Mouse (Mus musculus): Measurements from ENCODE around the gene Slc41a1. TPM values are rescaled to one million over a fixed set of nuclear protein-coding genes. Genes with fewer than 3 reads are reported as not detected.
A peak's percentile ranks its signal among the peaks of the same experiment; 100 is the strongest.

Gene Slc41a1
- 15.4 and 20.8 TPM in 2 replicates for polyA plus RNA-seq (2015; fragmentation: Nextera tagmentation; extraction: Ambion mirVana)

- Histone ChIP-seq H3K9me3 (ENCODE audit: control insufficient read depth, low read length) (no peaks in the 10 kb centered on the region), H3K9ac (replicated peaks; ENCODE audit: low read depth, low read length) (peak within 1 kb of the TSS; percentile 78), H3K4me1 (replicated peaks; ENCODE audit: control insufficient read depth, insufficient read depth, low read length) (peaks cover 31% of the 10 kb centered on the region), H3K27me3 (replicated peaks; ENCODE audit: control insufficient read depth, insufficient read depth, low read length) (no peaks in the 10 kb centered on the region), H3K4me2 (ENCODE audit: low read length) (peak within 1 kb of the TSS; percentile 87), H3K36me3 (ENCODE audit: control insufficient read depth, insufficient read depth) (no peaks in the 10 kb centered on the region), H3K4me3 (replicated peaks; ENCODE audit: low read length) (peak within 1 kb of the TSS; percentile 72), H3K27ac (ENCODE audit: low read length) (peak within 1 kb of the TSS; percentile 67)
- peak; percentile 58 for ATAC-seq
- WGBS: 2% methylated on average over 25 of the region's 25 CpGs
Measured at GRCm38 (mm10) chr1:131827207-131827786, at the start of gene Slc41a1. Gene Slc41a1 (plus strand): TSS chr1:131827493.

- H3K9ac ChIP-seq (replicated peaks; ENCODE audit: low read depth, low read length): no peak overlapping the region
- H3K4me2 ChIP-seq (ENCODE audit: low read length): no peak overlapping the region
- H3K4me3 ChIP-seq (replicated peaks; ENCODE audit: low read length): no peak overlapping the region
- no peaks in the 10 kb centered on the region for H3K36me3 ChIP-seq (ENCODE audit: control insufficient read depth, insufficient read depth)
- WGBS: 22% methylated on average over 3 of the region's 3 CpGs
- no peaks in the 10 kb centered on the region for H3K9me3 ChIP-seq (ENCODE audit: control insufficient read depth, low read length)
- peak; percentile 65 for ATAC-seq
- H3K4me1 ChIP-seq (replicated peaks; ENCODE audit: control insufficient read depth, insufficient read depth, low read length): peaks cover 8% of the 10 kb centered on the region
- no peaks in the 10 kb centered on the region for H3K27me3 ChIP-seq (replicated peaks; ENCODE audit: control insufficient read depth, insufficient read depth, low read length)
- no peak overlapping the region for H3K27ac ChIP-seq (ENCODE audit: low read length)
Measured at GRCm38 (mm10) chr1:131794591-131794990, 32.7 kb upstream of the Slc41a1 start.

GRCm38 (mm10) chr1:131795171-131795570, 32.1 kb upstream of the Slc41a1 start:
- WGBS: 86% methylated on average over 3 of the region's 3 CpGs
- Histone ChIP-seq H3K27me3 (replicated peaks; ENCODE audit: control insufficient read depth, insufficient read depth, low read length) (no peaks in the 10 kb centered on the region), H3K4me3 (replicated peaks; ENCODE audit: low read length) (no peak overlapping the region), H3K36me3 (ENCODE audit: control insufficient read depth, insufficient read depth) (no peaks in the 10 kb centered on the region), H3K4me1 (replicated peaks; ENCODE audit: control insufficient read depth, insufficient read depth, low read length) (peaks cover 8% of the 10 kb centered on the region), H3K9me3 (ENCODE audit: control insufficient read depth, low read length) (no peaks in the 10 kb centered on the region), H3K4me2 (ENCODE audit: low read length) (no peak overlapping the region), H3K27ac (ENCODE audit: low read length) (no peak overlapping the region), H3K9ac (replicated peaks; ENCODE audit: low read depth, low read length) (no peak overlapping the region)
- ATAC-seq: no peak

GRCm38 (mm10) chr1:131797202-131797909, 29.9 kb upstream of the Slc41a1 start, which contains the start of gene Pm20d1:
Gene Pm20d1 (plus strand): TSS chr1:131797381.
- Histone ChIP-seq H3K4me1 (replicated peaks; ENCODE audit: control insufficient read depth, insufficient read depth, low read length) (peaks cover 8% of the 10 kb centered on the region), H3K9ac (replicated peaks; ENCODE audit: low read depth, low read length) (peak within 1 kb of the TSS; percentile 32; the same call in 1 of the 2 replicates), H3K4me2 (ENCODE audit: low read length) (peak within 1 kb of the TSS; percentile 46), H3K4me3 (replicated peaks; ENCODE audit: low read length) (peak within 1 kb of the TSS; percentile 23), H3K36me3 (ENCODE audit: control insufficient read depth, insufficient read depth) (no peaks in the 10 kb centered on the region), H3K27me3 (replicated peaks; ENCODE audit: control insufficient read depth, insufficient read depth, low read length) (no peaks in the 10 kb centered on the region), H3K27ac (ENCODE audit: low read length) (no peak within 1 kb of the TSS), H3K9me3 (ENCODE audit: control insufficient read depth, low read length) (no peaks in the 10 kb centered on the region)
- 5% methylated on average over 26 of the region's 26 CpGs for WGBS
- no peak for ATAC-seq

DNA sequence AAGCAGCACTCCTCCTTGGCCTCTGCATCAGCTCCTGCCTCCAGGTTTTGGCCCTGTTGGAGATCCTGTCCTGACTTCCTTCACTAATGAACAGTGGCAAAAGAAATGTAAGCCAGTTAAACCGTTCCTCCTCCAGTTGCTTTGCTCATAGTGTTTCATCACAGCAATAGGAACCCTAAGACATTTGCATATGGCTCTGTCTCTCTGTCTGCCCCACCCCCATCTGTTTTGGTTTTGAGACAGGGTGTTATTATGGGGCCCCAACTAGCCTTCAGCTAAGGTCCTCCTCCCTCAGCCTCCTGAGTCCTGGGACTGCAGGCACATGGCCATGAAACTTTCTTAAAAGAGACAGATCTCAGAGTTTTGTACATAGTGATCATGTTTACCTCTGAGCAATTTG, 27.3 kb upstream of the Slc41a1 start:
- Histone ChIP-seq H3K4me1 (replicated peaks; ENCODE audit: control insufficient read depth, insufficient read depth, low read length) (peaks cover 8% of the 10 kb centered on the region), H3K9ac (replicated peaks; ENCODE audit: low read depth, low read length) (no peak overlapping the region), H3K36me3 (ENCODE audit: control insufficient read depth, insufficient read depth) (no peaks in the 10 kb centered on the region), H3K9me3 (ENCODE audit: control insufficient read depth, low read length) (no peaks in the 10 kb centered on the region), H3K4me2 (ENCODE audit: low read length) (no peak overlapping the region), H3K27me3 (replicated peaks; ENCODE audit: control insufficient read depth, insufficient read depth, low read length) (no peaks in the 10 kb centered on the region), H3K4me3 (replicated peaks; ENCODE audit: low read length) (no peak overlapping the region), H3K27ac (ENCODE audit: low read length) (no peak overlapping the region)
- WGBS: 56% methylated on average over 1 of the region's 1 CpGs
- no peak for ATAC-seq

DNA sequence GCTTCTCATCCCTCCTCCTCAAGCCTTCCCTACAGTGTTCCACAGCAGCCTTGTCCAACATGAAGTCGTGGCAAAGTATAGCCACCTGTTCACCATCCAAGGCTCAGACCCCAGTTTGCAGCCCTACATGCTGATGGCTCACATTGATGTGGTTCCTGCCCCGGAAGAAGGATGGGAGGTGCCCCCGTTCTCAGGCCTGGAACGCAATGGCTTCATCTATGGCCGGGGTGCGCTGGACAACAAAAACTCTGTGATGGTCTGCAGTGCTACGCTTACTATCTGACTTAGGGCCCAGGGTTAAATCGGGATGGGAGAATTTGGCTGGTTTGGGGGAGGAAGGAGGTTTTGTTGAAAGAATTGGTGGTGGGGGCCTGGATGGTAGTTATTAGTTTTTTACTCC, 26.2 kb upstream of the Slc41a1 start:
- H3K4me1 ChIP-seq (replicated peaks; ENCODE audit: control insufficient read depth, insufficient read depth, low read length): peaks cover 8% of the 10 kb centered on the region
- H3K27me3 ChIP-seq (replicated peaks; ENCODE audit: control insufficient read depth, insufficient read depth, low read length): no peaks in the 10 kb centered on the region
- H3K9ac ChIP-seq (replicated peaks; ENCODE audit: low read depth, low read length): no peak overlapping the region
- no peak for ATAC-seq
- H3K9me3 ChIP-seq (ENCODE audit: control insufficient read depth, low read length): no peaks in the 10 kb centered on the region
- 94% methylated on average over 8 of the region's 8 CpGs for WGBS
- no peak overlapping the region for H3K4me2 ChIP-seq (ENCODE audit: low read length)
- H3K4me3 ChIP-seq (replicated peaks; ENCODE audit: low read length): no peak overlapping the region
- no peaks in the 10 kb centered on the region for H3K36me3 ChIP-seq (ENCODE audit: control insufficient read depth, insufficient read depth)
- no peak overlapping the region for H3K27ac ChIP-seq (ENCODE audit: low read length)

DNA sequence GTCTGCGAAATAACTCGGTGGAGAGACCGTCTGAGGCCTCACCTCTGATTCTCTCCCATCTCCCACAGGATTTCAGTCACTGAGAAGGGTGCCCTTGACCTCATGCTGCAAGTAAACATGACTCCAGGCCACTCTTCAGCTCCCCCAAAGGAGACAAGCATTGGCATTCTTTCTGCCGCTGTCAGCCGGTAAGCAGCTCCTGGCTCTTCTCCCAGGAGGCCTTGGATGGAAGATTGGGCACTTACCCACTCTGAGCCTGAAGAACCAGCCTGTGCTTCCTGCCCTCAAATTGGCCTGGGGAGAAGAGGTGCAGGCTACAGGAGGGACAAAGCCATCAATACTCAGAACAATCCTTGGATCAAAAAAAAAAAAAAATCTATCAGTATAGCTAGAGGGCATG, 24.6 kb upstream of the Slc41a1 start:
- Histone ChIP-seq H3K4me1 (replicated peaks; ENCODE audit: control insufficient read depth, insufficient read depth, low read length) (peaks cover 2% of the 10 kb centered on the region), H3K4me2 (ENCODE audit: low read length) (no peak overlapping the region), H3K9ac (replicated peaks; ENCODE audit: low read depth, low read length) (no peak overlapping the region), H3K36me3 (ENCODE audit: control insufficient read depth, insufficient read depth) (no peaks in the 10 kb centered on the region), H3K9me3 (ENCODE audit: control insufficient read depth, low read length) (no peaks in the 10 kb centered on the region), H3K27ac (ENCODE audit: low read length) (no peak overlapping the region), H3K4me3 (replicated peaks; ENCODE audit: low read length) (no peak overlapping the region), H3K27me3 (replicated peaks; ENCODE audit: control insufficient read depth, insufficient read depth, low read length) (no peaks in the 10 kb centered on the region)
- 84% methylated on average over 5 of the region's 5 CpGs for WGBS
- ATAC-seq: no peak

DNA sequence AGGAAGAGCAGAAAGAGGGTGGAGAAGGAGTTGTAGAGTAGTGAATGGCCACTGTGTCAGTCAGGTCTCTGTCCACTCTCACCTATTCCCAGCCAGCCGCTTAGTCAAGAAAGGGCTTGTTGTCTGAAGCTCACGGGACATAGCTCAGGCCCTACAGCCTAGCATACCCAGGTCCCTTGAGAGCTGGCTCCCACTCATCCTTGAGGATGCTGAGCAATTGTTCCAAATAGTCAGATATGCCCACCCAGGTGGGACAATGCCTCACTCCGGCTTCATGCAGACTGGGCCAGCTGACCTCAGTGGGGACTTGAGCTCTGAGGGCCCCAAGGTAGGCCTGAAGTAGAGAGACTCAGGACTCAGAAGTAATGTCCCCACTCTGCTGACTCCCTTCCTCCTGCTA, 23.1 kb upstream of the Slc41a1 start:
- Histone ChIP-seq H3K27me3 (replicated peaks; ENCODE audit: control insufficient read depth, insufficient read depth, low read length) (no peaks in the 10 kb centered on the region), H3K9ac (replicated peaks; ENCODE audit: low read depth, low read length) (no peak overlapping the region), H3K36me3 (ENCODE audit: control insufficient read depth, insufficient read depth) (no peaks in the 10 kb centered on the region), H3K4me2 (ENCODE audit: low read length) (no peak overlapping the region), H3K9me3 (ENCODE audit: control insufficient read depth, low read length) (no peaks in the 10 kb centered on the region), H3K4me1 (replicated peaks; ENCODE audit: control insufficient read depth, insufficient read depth, low read length) (no peaks in the 10 kb centered on the region), H3K4me3 (replicated peaks; ENCODE audit: low read length) (no peak overlapping the region), H3K27ac (ENCODE audit: low read length) (no peak overlapping the region)
- 98% methylated on average over 3 of the region's 3 CpGs for WGBS
- ATAC-seq: no peak

DNA sequence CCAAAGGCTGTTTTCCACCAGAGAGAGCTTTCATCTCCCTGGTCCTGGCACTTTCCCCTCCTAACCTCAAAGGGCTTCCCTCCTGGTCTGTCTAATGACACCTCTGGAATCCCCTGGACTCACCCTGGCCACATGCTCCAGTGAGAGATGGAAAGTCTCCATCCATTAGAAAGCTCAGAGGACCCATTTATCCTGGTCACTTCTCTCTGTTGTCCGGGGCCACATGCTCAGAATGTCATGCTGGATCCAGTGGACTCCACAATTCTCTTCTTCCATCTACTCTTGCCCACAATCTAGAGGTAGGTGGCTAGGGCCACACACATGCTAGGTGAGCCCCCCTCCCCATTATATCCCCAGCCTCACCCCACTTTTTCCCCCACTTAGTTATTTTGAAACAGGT, 18.3 kb upstream of the Slc41a1 start:
- no peak overlapping the region for H3K4me3 ChIP-seq (replicated peaks; ENCODE audit: low read length)
- H3K9me3 ChIP-seq (ENCODE audit: control insufficient read depth, low read length): no peaks in the 10 kb centered on the region
- H3K4me1 ChIP-seq (replicated peaks; ENCODE audit: control insufficient read depth, insufficient read depth, low read length): no peaks in the 10 kb centered on the region
- H3K36me3 ChIP-seq (ENCODE audit: control insufficient read depth, insufficient read depth): no peaks in the 10 kb centered on the region
- no peaks in the 10 kb centered on the region for H3K27me3 ChIP-seq (replicated peaks; ENCODE audit: control insufficient read depth, insufficient read depth, low read length)
- H3K4me2 ChIP-seq (ENCODE audit: low read length): no peak overlapping the region
- H3K9ac ChIP-seq (replicated peaks; ENCODE audit: low read depth, low read length): no peak overlapping the region
- no peak for ATAC-seq
- no peak overlapping the region for H3K27ac ChIP-seq (ENCODE audit: low read length)
- 76% methylated on average over 1 of the region's 1 CpGs for WGBS

All from forebrain, embryonic 16.5 days (tissue).